Mouse (Mus musculus): ENCODE results near the gene Dspp. TPM values are rescaled to one million over a fixed set of nuclear protein-coding genes. Genes with fewer than 3 reads are reported as not detected.
A peak's percentile ranks its signal among the peaks of the same experiment; 100 is the strongest.

Dspp gene
- not detected for total RNA-seq (2022)

GRCm38 (mm10) chr5:104170412-104170811, at the start of gene Dspp:
Dspp (plus strand) TSS chr5:104170712.
- no peak for DNase-seq (ENCODE audit: low spot score)

DNA sequence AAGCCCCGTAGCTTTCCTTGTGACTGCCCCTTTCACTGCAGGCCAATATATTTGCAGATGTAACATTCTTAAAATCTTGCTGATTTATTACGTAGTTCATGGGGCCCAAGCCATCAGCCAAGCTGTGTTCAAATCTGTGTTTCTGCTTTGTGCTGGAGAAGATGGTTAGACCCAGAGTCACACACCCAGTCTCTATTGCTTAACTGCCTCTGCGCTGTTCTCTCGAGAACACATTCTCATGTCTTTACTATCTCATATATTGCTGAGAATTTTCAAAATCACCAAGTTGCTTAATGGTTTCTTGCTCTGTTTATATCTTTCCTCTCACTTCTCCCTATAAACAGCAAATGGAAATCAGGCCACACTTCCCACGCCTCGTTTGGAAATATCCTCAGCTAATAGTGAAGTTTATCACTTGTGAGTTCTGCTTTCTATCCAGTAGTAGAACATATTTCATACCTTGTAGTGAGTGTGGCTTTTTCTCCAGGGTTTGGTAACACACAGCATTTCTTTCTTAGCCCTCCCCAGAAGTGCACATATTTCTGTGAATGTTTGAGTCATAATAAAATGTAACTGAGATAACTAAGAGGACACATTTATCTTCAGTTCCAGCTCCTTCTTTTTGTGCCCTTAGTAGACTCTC, 46.4 kb upstream of the Dspp start:
- DNase-seq (ENCODE audit: low spot score), result peak; percentile 9

GRCm38 (mm10) chr5:104126561-104127320, 43.8 kb upstream of the Dspp start:
- DNase-seq (ENCODE audit: low spot score), result peak; percentile 73

DNA sequence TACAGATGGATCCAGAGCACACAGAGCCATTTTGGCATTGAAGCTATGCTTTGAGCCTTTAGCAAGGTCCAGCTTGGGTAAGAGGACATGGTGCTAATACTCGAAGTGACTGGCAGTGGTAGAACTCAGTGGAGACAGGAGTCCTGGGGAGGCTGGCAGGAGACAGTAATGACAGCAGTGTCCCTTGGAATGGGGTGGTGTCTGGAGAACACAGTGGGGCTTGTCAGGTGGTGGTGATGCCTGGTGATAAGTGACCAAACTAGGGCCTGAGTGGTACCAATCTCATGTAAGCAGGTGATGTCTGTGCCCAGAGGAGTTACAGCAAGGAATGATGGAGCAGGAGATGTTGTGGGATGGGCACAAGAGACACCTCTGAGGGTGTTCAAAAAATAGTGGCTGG, 43.2 kb upstream of the Dspp start:
- no peak for DNase-seq (ENCODE audit: low spot score)

- DNase-seq (ENCODE audit: low spot score), result peak; percentile 64
These were observed 42.1 kb upstream of the Dspp start for GRCm38 (mm10) chr5:104128281-104129031.

DNA sequence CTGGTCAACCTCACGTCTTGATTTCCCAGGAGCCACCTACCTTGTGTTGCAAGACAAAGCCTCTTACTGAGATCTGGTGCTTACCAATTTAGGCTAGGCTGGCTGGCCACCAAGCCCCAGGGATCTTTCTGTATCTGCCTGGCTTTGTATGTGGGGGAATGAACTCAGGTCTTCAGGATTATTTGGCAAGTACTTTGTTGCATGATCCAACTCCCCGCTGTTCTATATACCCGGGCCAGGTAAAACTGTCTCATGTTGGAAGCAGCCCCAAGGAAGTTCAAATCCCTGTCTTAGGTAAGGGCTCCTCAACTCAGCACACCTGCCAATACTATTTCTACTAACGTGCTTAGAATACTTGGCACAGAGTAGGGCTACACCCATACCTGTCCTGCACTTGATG, 39.6 kb upstream of the Dspp start:
- no peak for DNase-seq (ENCODE audit: low spot score)

GRCm38 (mm10) chr5:104131544-104131943, 39.0 kb upstream of the Dspp start:
- DNase-seq (ENCODE audit: low spot score), result peak; percentile 32

DNA sequence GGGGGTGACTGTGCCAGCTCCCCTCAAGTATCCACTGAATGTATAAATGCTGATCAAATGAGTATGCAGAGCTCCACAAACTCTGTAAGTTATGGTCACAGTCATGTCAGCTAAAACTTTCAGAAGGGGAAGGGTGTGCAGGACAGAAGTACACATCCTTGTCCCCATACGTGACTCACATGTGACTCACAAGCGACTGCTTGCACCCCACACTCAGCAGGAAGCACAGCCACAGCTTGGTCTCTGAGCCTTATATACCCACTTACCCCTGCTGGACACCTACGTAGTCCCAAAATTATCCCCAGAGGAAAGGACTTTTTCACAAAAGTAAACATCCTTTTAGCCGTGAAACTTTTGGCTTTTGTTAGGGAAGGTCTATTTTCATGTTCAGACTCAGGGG, 36.8 kb upstream of the Dspp start:
- no peak for DNase-seq (ENCODE audit: low spot score)

- no peak for DNase-seq (ENCODE audit: low spot score)
These were observed 32.5 kb upstream of the Dspp start for GRCm38 (mm10) chr5:104137920-104138541.

GRCm38 (mm10) chr5:104141067-104141466, 29.4 kb upstream of the Dspp start:
- no peak for DNase-seq (ENCODE audit: low spot score)

- DNase-seq (ENCODE audit: low spot score), result no peak
These were observed 26.5 kb upstream of the Dspp start for GRCm38 (mm10) chr5:104144057-104144456.

GRCm38 (mm10) chr5:104149349-104149748, 21.2 kb upstream of the Dspp start:
- DNase-seq (ENCODE audit: low spot score), result peak; percentile 36

GRCm38 (mm10) chr5:104150196-104150595, 20.3 kb upstream of the Dspp start:
- no peak for DNase-seq (ENCODE audit: low spot score)

GRCm38 (mm10) chr5:104157701-104158100, 12.8 kb upstream of the Dspp start:
- DNase-seq (ENCODE audit: low spot score), result no peak

DNA sequence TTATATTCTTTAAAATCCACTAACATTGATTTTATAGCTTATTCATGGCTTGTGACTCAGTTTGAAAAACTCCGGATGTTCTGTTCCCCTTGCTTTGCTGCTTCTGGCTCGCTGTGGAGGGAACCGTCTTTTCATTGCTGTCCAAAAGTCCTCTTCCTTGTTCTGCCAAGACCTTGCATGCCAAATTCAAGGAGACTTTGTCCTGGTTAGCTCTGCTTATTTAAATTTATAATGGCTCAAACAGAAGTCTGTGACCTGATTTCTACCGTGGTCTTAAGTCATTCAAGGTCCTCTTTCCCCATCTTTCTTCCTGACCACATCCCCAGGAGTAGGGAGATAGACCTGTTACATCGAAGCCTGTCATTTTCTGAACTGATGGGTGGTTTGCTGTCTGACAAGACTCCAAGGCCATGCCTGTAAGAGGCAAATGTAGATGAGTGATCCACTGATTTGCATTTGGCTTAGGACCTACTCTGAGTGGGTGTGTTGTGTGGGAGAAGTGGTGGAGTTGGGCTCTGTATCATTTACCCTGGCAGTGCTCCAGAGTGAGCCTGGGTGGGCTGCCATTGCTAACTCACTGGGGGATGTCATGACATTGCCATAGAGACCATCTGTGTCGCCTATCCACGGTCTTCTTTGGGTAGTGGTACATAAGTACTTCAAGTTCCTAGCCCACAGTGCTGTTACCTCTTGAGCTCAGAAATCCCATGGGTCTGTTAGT, 12.0 kb upstream of the Dspp start:
- DNase-seq (ENCODE audit: low spot score), result peak; percentile 19

- no peak for DNase-seq (ENCODE audit: low spot score)
These were observed 9.9 kb upstream of the Dspp start for GRCm38 (mm10) chr5:104160581-104160980.

GRCm38 (mm10) chr5:104161390-104161789, 9.1 kb upstream of the Dspp start:
- DNase-seq (ENCODE audit: low spot score), result peak; percentile 77

- no peak for DNase-seq (ENCODE audit: low spot score)
These were observed 7.0 kb upstream of the Dspp start for GRCm38 (mm10) chr5:104163536-104163935.

- DNase-seq (ENCODE audit: low spot score), result no peak
These were observed 2.6 kb downstream of the Dspp start for GRCm38 (mm10) chr5:104173094-104173493.

GRCm38 (mm10) chr5:104183743-104184142, 13.2 kb downstream of the Dspp start:
- no peak for DNase-seq (ENCODE audit: low spot score)

GRCm38 (mm10) chr5:104187281-104187680, 16.8 kb downstream of the Dspp start:
- no peak for DNase-seq (ENCODE audit: low spot score)
